Mouse (Mus musculus) stomach, embryonic 16.5 days (tissue): ENCODE measurements around the gene Lmod3. TPM values are rescaled to one million over a fixed set of nuclear protein-coding genes. Genes with fewer than 3 reads are reported as not detected.

Source experiments
- ATAC-seq: fragments of 200-750 bp; cut with Nextera tagmentation; 2 replicates; pipeline ENCODE4 v1.8.0; 2017; ENCODE audit warnings: moderate number of reproducible peaks, moderate TSS enrichment; ENCODE audit not compliant: insufficient read depth, low FRiP score
- H3K27ac ChIP-seq: fragments of 300-500 bp; sonication (generic); 2 replicates; pipeline ENCODE4 v1.5.1; 2014; ENCODE audit warnings: low read length
- H3K27me3 ChIP-seq: fragments of 300-500 bp; sonication (generic); 2 replicates; pipeline ENCODE4 v1.6.1; 2014; ENCODE audit warnings: low read length, control low read depth, mixed read lengths; ENCODE audit not compliant: control insufficient read depth, insufficient read depth
- H3K36me3 ChIP-seq: fragments of 300-500 bp; sonication (generic); 2 replicates; pipeline ENCODE4 v1.6.1; 2014; ENCODE audit warnings: low read length; ENCODE audit not compliant: control insufficient read depth, insufficient read depth
- H3K4me1 ChIP-seq: fragments of 300-500 bp; sonication (generic); 2 replicates; pipeline ENCODE4 v1.6.1; 2014; ENCODE audit warnings: low read length, control low read depth, mixed read lengths; ENCODE audit not compliant: control insufficient read depth, insufficient read depth
- H3K4me2 ChIP-seq: fragments of 300-500 bp; sonication (generic); 2 replicates; pipeline ENCODE4 v1.6.1; 2014; ENCODE audit warnings: low read depth, low read length, mixed read lengths
- H3K4me3 ChIP-seq: fragments of 300-500 bp; sonication (generic); replicated peaks from 2 replicates; pipeline ENCODE4 v1.5.1; 2014; ENCODE audit warnings: mild to moderate bottlenecking, low read length
- H3K9ac ChIP-seq: fragments of 300-500 bp; sonication (generic); 2 replicates; pipeline ENCODE4 v1.6.1; 2014; ENCODE audit warnings: low read length
- H3K9me3 ChIP-seq: fragments of 300-500 bp; sonication (generic); replicated peaks from 2 replicates; pipeline ENCODE4 v1.6.1; 2016; ENCODE audit warnings: low read length, control low read depth; ENCODE audit not compliant: control insufficient read depth
- WGBS: fragments of 180-500 bp; shearing (Covaris S2); extraction: QIAGEN DNeasy Blood & Tissue Kit; methylation state at CpG from one replicate; pipeline ENCODE4 v1.1.7; 2014; 5-methylcytosine and 5-hydroxymethylcytosine counted together
- polyA plus RNA-seq: library from polyadenylated mRNA; unstranded; fragments of >200 nt; fragmentation: Nextera tagmentation; extraction: Ambion mirVana; gene quantifications from 2 replicates; pipeline ENCODE4 v1.2.1, GENCODE M21; 2015

The Lmod3 gene
- polyA plus RNA-seq, 1 experiment from 2014 or later = 4.4 TPM

DNA sequence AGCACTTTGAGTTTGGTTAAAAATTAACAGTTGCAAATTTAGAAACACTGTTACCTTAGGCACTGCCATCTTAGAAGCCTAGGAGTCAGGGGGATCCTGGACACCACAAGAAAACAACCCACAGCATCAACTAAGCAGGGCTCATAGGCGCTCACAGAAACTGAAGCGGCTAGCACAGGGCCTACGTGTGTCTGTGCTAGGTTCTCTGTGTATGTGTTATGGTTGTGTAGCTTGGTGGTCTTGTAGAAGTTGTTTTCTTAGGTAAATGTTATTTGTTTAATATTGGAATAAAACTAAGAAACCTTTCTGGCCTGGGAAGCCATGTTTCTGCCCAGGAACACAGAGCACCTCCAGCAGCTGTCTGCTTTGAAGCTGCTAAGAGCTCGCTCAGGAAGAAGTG lies 42.8 kb downstream of the Lmod3 start:
- WGBS = 91% methylated on average over 4 of the region's 4 CpGs
- no peak overlapping the region for H3K27ac ChIP-seq

DNA sequence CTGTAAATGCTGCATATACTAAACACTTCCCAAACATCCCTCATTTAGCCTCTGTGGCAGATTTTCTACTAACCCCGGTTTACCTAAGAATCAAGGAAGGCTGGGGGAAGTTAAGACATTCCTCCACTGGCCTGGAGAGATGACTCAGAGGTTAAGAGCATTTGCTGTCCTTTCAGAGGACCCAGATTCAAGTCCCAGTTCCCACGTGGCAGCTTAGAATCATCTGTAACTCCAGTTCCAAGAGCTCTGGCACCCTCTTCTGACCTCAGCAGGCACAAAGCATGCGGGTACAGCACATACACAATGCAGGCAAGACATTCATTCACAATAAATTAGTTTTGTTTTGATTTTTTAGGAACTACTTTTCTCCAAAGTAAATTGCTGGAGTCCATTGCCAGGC lies 43.4 kb downstream of the Lmod3 start:
- Histone ChIP-seq H3K36me3 (no peaks in the 10 kb centered on the region), H3K9ac (no peak overlapping the region), H3K4me1 (peaks cover 12% of the 10 kb centered on the region), H3K4me3 (no peak overlapping the region), H3K9me3 (no peaks in the 10 kb centered on the region), H3K27me3 (no peaks in the 10 kb centered on the region), H3K4me2 (no peak overlapping the region), H3K27ac (no peak overlapping the region)
- WGBS = 52% methylated on average over 3 of the region's 3 CpGs
- ATAC-seq = no peak

More for the DNA sequence above, 42.8 kb downstream of the Lmod3 start:
- no peaks in the 10 kb centered on the region for H3K36me3 ChIP-seq
- H3K9me3 ChIP-seq = no peaks in the 10 kb centered on the region
- H3K4me2 ChIP-seq = no peak overlapping the region
- peaks cover 8% of the 10 kb centered on the region for H3K4me1 ChIP-seq
- no peaks in the 10 kb centered on the region for H3K27me3 ChIP-seq
- no peak overlapping the region for H3K9ac ChIP-seq
- ATAC-seq = no peak
- H3K4me3 ChIP-seq = no peak overlapping the region

GRCm38 (mm10) chr6:97208406-97208805 lies 44.2 kb downstream of the Lmod3 start:
- ATAC-seq = no peak
- 36% methylated on average over 3 of the region's 3 CpGs for WGBS
- H3K9me3 ChIP-seq = no peaks in the 10 kb centered on the region
- no peak overlapping the region for H3K9ac ChIP-seq
- no peaks in the 10 kb centered on the region for H3K36me3 ChIP-seq
- no peaks in the 10 kb centered on the region for H3K27me3 ChIP-seq
- H3K27ac ChIP-seq = peak overlapping the region; percentile 56
- H3K4me1 ChIP-seq = peaks cover 15% of the 10 kb centered on the region
- no peak overlapping the region for H3K4me2 ChIP-seq
- H3K4me3 ChIP-seq = no peak overlapping the region

- Histone ChIP-seq H3K9ac (no peak overlapping the region), H3K4me3 (no peak overlapping the region), H3K4me2 (no peak overlapping the region), H3K36me3 (no peaks in the 10 kb centered on the region), H3K9me3 (no peaks in the 10 kb centered on the region), H3K4me1 (peaks cover 15% of the 10 kb centered on the region), H3K27me3 (no peaks in the 10 kb centered on the region), H3K27ac (no peak overlapping the region)
- no peak for ATAC-seq
- 74% methylated on average over 4 of the region's 4 CpGs for WGBS
Measured at GRCm38 (mm10) chr6:97207085-97207484, 45.5 kb downstream of the Lmod3 start.

DNA sequence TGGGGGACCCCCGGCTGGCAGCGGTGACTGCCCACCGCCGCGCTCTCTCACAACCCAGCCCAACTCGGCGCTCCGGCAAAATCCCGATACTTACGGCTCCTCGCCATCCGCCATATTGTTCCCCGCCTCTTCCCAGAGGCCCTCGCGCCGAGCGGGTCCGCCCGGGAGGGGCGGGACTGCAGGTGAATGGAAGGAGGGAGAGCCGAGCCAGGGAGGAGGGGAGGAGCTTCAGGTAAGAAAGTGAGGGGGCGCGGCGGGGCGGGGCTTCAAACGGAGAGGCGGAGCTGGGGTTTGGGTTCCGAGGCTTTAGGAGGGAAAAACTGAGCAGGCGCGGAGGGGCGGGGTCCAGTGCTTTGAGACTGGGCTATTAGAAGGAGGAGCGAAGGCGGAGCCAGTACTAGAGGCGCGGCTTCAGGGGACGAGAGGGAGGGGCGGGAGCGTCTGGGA lies 47.1 kb downstream of the Lmod3 start, which contains the start of gene Uba3:
Gene Uba3, minus strand, starts transcription at position 209 of the 447 bp plus-strand sequence.
- H3K9ac ChIP-seq = peak within 1 kb of the TSS; percentile 98
- under 1% methylated on average over 38 of the region's 38 CpGs for WGBS
- H3K27ac ChIP-seq = peak within 1 kb of the TSS; percentile 86
- ATAC-seq = peak; percentile 98
- peak within 1 kb of the TSS; percentile 92 for H3K4me3 ChIP-seq
- no peaks in the 10 kb centered on the region for H3K9me3 ChIP-seq
- peaks cover 11% of the 10 kb centered on the region for H3K4me1 ChIP-seq
- H3K27me3 ChIP-seq = no peaks in the 10 kb centered on the region
- H3K36me3 ChIP-seq = no peaks in the 10 kb centered on the region; the same call in 1 of the 2 replicates
- H3K4me2 ChIP-seq = peak within 1 kb of the TSS; percentile 79

GRCm38 (mm10) chr6:97204952-97205351 lies 47.6 kb downstream of the Lmod3 start:
- ATAC-seq = peak; percentile 12
- Histone ChIP-seq H3K4me2 (peak overlapping the region; percentile 79), H3K9me3 (no peaks in the 10 kb centered on the region), H3K9ac (peak overlapping the region; percentile 98), H3K4me3 (peak overlapping the region; percentile 92), H3K4me1 (peaks cover 11% of the 10 kb centered on the region), H3K27ac (peak overlapping the region; percentile 86), H3K36me3 (no peaks in the 10 kb centered on the region; the same call in 1 of the 2 replicates), H3K27me3 (no peaks in the 10 kb centered on the region)
- under 1% methylated on average over 16 of the region's 16 CpGs for WGBS

- peak overlapping the region; percentile 86 for H3K27ac ChIP-seq
- peak overlapping the region; percentile 98 for H3K9ac ChIP-seq
- H3K4me1 ChIP-seq = peaks cover 11% of the 10 kb centered on the region
- H3K9me3 ChIP-seq = no peaks in the 10 kb centered on the region
- H3K4me3 ChIP-seq = peak overlapping the region; percentile 92
- H3K4me2 ChIP-seq = peak overlapping the region; percentile 79
- WGBS = 10% methylated on average over 9 of the region's 9 CpGs
- no peaks in the 10 kb centered on the region for H3K27me3 ChIP-seq
- no peak for ATAC-seq
- H3K36me3 ChIP-seq = no peaks in the 10 kb centered on the region; the same call in 1 of the 2 replicates
Measured at GRCm38 (mm10) chr6:97204252-97204869, 48.2 kb downstream of the Lmod3 start.

DNA sequence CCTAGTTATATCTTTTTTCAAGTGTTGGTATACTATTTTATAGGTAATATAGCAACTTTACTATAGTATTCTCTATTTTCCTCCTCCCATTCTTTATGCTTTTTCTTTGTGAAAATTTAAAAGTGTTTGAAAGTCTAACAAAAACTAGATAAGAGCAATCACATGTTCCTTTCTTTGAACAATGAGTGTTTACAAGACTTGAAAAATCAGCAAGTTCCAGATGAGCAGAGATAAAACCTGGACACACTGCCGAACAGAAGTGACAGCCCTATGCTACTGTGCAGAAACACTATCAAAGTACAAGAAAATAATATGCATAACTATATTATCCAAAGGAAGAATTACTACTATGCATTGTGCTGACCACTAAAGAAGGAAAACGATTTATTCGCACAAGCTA lies 50.1 kb downstream of the Lmod3 start:
- whole genome bisulfite sequencing = 72% methylated on average over 3 of the region's 3 CpGs
- Histone ChIP-seq H3K4me1 (peaks cover 11% of the 10 kb centered on the region), H3K27ac (no peak overlapping the region)

DNA sequence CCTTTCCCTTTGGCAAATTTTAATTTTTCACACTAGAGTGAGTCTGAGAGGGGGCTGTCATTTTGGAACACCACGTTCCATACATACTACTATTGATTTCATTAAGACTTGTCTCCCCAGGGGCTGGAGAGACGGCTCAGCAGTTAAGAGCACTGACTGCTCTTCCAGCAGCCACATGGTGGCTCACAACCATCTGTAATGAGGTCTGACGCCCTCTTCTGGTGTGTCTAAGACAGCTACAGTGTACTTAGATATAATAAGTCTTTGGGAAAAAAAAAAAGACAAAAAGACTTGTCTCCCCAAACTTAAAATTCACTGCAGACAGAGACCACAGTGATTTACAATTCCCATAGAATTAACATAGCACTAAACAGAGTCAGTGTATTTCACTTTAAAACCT lies 52.1 kb downstream of the Lmod3 start:
- H3K9me3 ChIP-seq = no peaks in the 10 kb centered on the region
- no peak overlapping the region for H3K27ac ChIP-seq
- ATAC-seq = no peak
- WGBS = 61% methylated on average over 3 of the region's 3 CpGs
- H3K27me3 ChIP-seq = no peaks in the 10 kb centered on the region
- H3K4me2 ChIP-seq = no peak overlapping the region
- no peak overlapping the region for H3K9ac ChIP-seq
- H3K36me3 ChIP-seq = peaks cover 19% of the 10 kb centered on the region
- H3K4me3 ChIP-seq = no peak overlapping the region
- peaks cover 11% of the 10 kb centered on the region for H3K4me1 ChIP-seq

More for the DNA sequence above, 50.1 kb downstream of the Lmod3 start:
- no peak overlapping the region for H3K4me2 ChIP-seq
- no peaks in the 10 kb centered on the region for H3K9me3 ChIP-seq
- ATAC-seq = no peak
- H3K36me3 ChIP-seq = peaks cover 3% of the 10 kb centered on the region
- H3K9ac ChIP-seq = no peak overlapping the region
- no peaks in the 10 kb centered on the region for H3K27me3 ChIP-seq
- H3K4me3 ChIP-seq = no peak overlapping the region
